Mouse (Mus musculus): ENCODE results near the gene Pomgnt1. TPM values are rescaled to one million over a fixed set of nuclear protein-coding genes. Genes with fewer than 3 reads are reported as not detected.

The Pomgnt1 gene
- polyA plus RNA-seq (2012; rRNA removed) (7.5 and 8.8 TPM in 2 replicates), polyA plus RNA-seq (2014; fragmentation: Nextera tagmentation; extraction: Ambion mirVana) (10.3 and 10.7 TPM in 2 replicates)

DNA sequence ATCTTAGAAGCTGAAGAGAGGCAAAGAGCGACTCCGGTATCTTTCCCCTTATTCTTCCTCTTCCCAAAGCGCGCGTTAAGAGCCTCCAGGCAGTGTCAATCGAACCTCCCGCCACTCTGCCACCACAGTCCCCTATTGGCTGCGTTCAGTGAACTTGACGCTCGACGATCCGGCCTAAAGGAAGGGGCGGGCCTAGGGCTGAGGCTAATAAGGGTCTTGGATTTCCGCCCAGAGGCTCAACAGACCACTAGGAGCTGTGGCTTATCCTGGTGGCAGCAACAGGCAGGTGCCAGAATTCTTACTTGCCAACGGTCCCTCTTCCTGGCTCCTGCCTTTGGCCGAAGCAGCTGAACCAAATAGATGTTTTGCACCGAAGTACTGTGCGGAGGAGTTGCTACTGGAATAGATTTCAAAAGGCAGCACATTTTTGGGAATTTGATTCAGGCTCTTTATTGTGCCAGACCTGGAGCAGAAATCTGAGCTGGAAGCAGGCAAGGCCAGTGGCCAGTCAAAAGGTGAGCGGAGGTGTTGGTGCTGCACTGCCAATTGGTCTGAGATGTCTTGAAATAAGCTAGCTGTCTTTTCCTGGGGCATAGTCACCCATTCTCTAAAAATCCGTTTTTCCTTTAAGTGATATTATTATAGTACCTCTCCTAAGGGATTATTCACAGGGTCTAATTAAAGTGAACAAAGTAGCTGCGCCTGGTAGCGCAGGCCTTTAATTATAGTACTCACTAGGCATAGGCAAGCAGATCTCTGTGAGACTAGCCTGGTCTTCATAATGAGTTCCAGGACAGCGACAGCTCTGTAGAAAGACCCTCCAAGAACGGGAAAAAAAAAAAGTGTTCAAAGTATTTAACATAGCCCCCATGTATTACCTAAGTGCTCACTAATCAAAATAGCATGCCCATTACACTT lies at the start of gene Pomgnt1, which contains the start of gene Rad54l:
Gene Pomgnt1 (plus strand): TSS at position 239 of the 918 bp plus-strand sequence.
Gene Rad54l (minus strand): TSS at position 89 of the 918 bp plus-strand sequence.
- DNase-seq (ENCODE audit: low read depth in 3 of 3, low spot score in 3 of 3) (peak; percentile 86 to 89 (median 87)), ATAC-seq (ENCODE audit: insufficient read depth) (peak; percentile 97)
- H3K4me3 ChIP-seq (ENCODE audit: insufficient read depth in 1 of 2, low read depth in 2 of 2, low read length in 2 of 2), result peak within 1 kb of the TSS; percentile 80 to 99
- WGBS (ENCODE audit: insufficient replicate concordance), result 5% methylated on average over 24 of the region's 24 CpGs
- peaks cover 8 to 18% of the 10 kb centered on the region in 2 experiments for H3K4me1 ChIP-seq (replicated peaks; ENCODE audit: control insufficient read depth in 2 of 2, insufficient read depth in 2 of 2, low read length in 1 of 2)
- no peaks in the 10 kb centered on the region for H3K9me3 ChIP-seq (ENCODE audit: control insufficient read depth, low read length)
- H3K36me3 ChIP-seq (replicated peaks; ENCODE audit: control insufficient read depth, insufficient read depth, low read depth), result no peaks in the 10 kb centered on the region; the same call in 1 of the 2 replicates
- H3K27ac ChIP-seq, result peak within 1 kb of the TSS; percentile 34
- H3K4me2 ChIP-seq (ENCODE audit: low read depth), result peak within 1 kb of the TSS; percentile 86
- TF ChIP-seq CTCF (IDR thresholded peaks at IDR 0.05; ENCODE audit: low read depth), result peak; percentile 66
- TF ChIP-seq EP300 (IDR thresholded peaks at IDR 0.05; ENCODE audit: low read depth), result no peak
- peak within 1 kb of the TSS; percentile 85 for H3K9ac ChIP-seq (replicated peaks)
- no peaks in the 10 kb centered on the region for H3K27me3 ChIP-seq (ENCODE audit: control insufficient read depth, insufficient read depth, low read length)

DNA sequence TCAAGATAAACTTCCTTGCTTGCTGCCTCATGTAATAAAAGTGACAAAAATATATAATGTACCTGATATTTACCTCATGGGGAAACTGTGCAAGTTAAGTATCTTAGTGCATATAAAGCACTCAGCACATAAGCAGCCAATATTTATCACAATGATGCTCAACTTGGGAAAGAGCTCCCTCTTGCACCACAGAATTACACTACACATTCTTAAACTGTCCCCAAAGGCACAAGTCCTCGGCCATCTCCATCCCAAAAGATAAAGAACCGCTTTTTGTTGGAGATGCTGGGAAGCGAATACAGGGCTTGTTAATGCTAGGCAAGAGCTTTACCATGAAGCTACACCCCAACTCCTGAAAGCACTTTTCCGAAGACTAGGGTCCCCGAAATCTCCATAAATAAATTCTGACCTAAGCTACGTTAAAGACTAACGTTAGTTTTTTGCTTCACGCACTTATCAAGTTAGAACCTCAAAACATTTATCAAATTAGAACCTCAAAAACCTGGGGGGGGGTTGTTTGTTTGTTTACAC lies 49.4 kb upstream of the Pomgnt1 start:
- Histone ChIP-seq H3K9ac (replicated peaks) (peak overlapping the region; percentile 98), H3K36me3 (replicated peaks; ENCODE audit: control insufficient read depth, insufficient read depth, low read depth) (peaks cover 11% of the 10 kb centered on the region), H3K4me1 (replicated peaks; ENCODE audit: control insufficient read depth in 2 of 2, insufficient read depth in 2 of 2, low read length in 1 of 2) (peaks cover 20 to 21% of the 10 kb centered on the region in 2 experiments), H3K27ac (peak overlapping the region; percentile 61), H3K4me2 (ENCODE audit: low read depth) (peak overlapping the region; percentile 94), H3K27me3 (ENCODE audit: control insufficient read depth, insufficient read depth, low read length) (no peaks in the 10 kb centered on the region), H3K9me3 (ENCODE audit: control insufficient read depth, low read length) (no peaks in the 10 kb centered on the region), H3K4me3 (ENCODE audit: insufficient read depth in 1 of 2, low read depth in 2 of 2, low read length in 2 of 2) (peak overlapping the region; percentile 84 to 96)
- ATAC-seq (ENCODE audit: insufficient read depth) (no peak), DNase-seq (ENCODE audit: low read depth in 3 of 3, low spot score in 3 of 3) (peak in 1 of 3 experiments; percentile 59)
- under 1% methylated on average over 8 of the region's 8 CpGs for WGBS (ENCODE audit: insufficient replicate concordance)
- peak; percentile 54 for TF ChIP-seq CTCF (IDR thresholded peaks at IDR 0.05; ENCODE audit: low read depth)
- no peak for TF ChIP-seq EP300 (IDR thresholded peaks at IDR 0.05; ENCODE audit: low read depth)

DNA sequence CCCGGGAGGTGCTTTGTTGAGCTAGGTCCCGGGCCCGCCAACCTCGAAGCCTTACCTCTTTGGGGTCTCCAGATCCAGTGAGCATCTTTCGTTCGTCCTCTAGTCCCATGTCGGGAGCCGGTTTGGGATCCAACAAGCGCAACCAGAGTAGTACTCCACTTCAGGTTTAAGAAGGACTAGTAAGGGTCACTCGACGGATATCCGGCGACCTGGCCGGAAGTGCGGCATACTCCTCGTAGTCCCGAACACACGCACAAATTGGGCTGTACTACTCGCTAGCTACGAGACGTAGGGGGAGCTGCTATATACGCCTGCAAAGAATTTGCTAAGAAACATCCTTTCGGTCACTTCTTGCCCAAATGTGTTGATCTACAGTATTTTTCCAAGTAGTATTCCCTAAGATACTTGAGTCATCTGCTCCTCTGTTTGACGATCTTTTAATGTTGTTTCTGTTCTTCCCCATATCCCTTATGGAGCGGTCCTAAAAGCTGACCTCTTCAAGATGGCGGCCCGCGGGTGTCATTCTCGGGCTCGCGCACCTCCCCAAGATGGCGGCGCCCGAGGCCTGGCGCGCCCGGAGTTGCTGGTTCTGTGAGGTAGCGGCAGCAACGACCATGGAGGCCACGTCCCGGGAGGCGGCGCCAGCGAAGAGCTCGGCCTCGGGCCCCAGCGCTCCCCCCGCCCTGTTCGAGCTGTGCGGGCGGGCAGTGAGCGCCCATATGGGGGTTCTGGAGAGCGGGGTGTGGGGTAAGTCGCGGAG lies 48.6 kb upstream of the Pomgnt1 start, which contains the start of the genes Uqcrh and Lrrc41:
Gene Uqcrh (minus strand): TSS at position 211 of the 760 bp plus-strand sequence.
Gene Lrrc41 (plus strand): TSS at position 409 of the 760 bp plus-strand sequence.
- H3K36me3 ChIP-seq (replicated peaks; ENCODE audit: control insufficient read depth, insufficient read depth, low read depth), result peaks cover 10% of the 10 kb centered on the region
- no peaks in the 10 kb centered on the region for H3K27me3 ChIP-seq (ENCODE audit: control insufficient read depth, insufficient read depth, low read length)
- H3K27ac ChIP-seq, result peak within 1 kb of the TSS; percentile 75
- no peaks in the 10 kb centered on the region for H3K9me3 ChIP-seq (ENCODE audit: control insufficient read depth, low read length)
- peak within 1 kb of the TSS; percentile 98 for H3K9ac ChIP-seq (replicated peaks)
- peak; percentile 92 to 94 (median 92) for DNase-seq (ENCODE audit: low read depth in 3 of 3, low spot score in 3 of 3)
- peak within 1 kb of the TSS; percentile 94 for H3K4me2 ChIP-seq (ENCODE audit: low read depth)
- peaks cover 20 to 21% of the 10 kb centered on the region in 2 experiments for H3K4me1 ChIP-seq (replicated peaks; ENCODE audit: control insufficient read depth in 2 of 2, insufficient read depth in 2 of 2, low read length in 1 of 2)
- ATAC-seq (ENCODE audit: insufficient read depth), result peak; percentile 89
- peak; percentile 60 for TF ChIP-seq EP300 (IDR thresholded peaks at IDR 0.05; ENCODE audit: low read depth)
- peak; percentile 24; the same call in 1 of the 2 replicates for TF ChIP-seq CTCF (IDR thresholded peaks at IDR 0.05; ENCODE audit: low read depth)
- peak within 1 kb of the TSS; percentile 84 to 96 for H3K4me3 ChIP-seq (ENCODE audit: insufficient read depth in 1 of 2, low read depth in 2 of 2, low read length in 2 of 2)
- under 1% methylated on average over 55 of the region's 55 CpGs for WGBS (ENCODE audit: insufficient replicate concordance)

DNA sequence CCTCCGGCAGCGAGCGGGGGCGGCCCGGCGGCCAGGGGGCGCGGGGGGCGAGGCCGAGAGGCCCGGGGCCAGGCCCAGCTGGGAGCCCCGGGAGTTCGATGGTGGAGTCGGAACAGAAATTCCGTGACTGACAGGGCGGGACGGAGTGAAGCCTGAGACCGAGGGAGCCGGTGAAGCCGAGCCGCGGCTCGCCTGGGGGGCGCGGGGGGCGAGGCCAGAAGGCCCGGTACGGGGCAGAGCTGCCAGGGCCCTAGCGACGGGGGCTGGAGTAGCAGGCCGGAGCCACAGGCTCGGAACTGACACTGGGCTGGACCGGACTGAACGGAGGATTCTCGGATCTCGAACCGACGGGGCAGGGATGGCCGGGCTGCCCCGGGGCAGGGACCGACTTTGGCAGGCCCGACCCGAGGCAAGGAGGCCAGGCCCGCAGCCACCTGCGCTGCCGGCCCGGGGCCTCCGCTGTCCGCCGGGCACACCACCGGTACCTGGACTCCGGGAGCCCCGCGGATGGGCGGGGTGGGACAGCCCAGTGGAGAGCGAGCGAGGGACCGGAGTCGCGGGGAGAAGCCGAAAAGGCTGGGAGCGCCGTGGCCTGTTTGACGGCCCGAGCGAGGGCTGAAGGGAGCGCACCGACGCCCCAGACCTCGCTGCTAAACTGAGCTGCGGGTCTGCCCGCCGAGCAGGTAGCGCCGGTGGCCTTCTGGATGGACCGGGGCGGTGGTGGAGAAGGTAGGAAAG lies 47.8 kb upstream of the Pomgnt1 start:
- Histone ChIP-seq H3K27me3 (ENCODE audit: control insufficient read depth, insufficient read depth, low read length) (no peaks in the 10 kb centered on the region), H3K36me3 (replicated peaks; ENCODE audit: control insufficient read depth, insufficient read depth, low read depth) (peaks cover 11% of the 10 kb centered on the region), H3K27ac (peak overlapping the region; percentile 75), H3K4me1 (replicated peaks; ENCODE audit: control insufficient read depth in 2 of 2, insufficient read depth in 2 of 2, low read length in 1 of 2) (peaks cover 20 to 21% of the 10 kb centered on the region in 2 experiments), H3K4me3 (ENCODE audit: insufficient read depth in 1 of 2, low read depth in 2 of 2, low read length in 2 of 2) (peak overlapping the region; percentile 77 to 84), H3K9ac (replicated peaks) (peak overlapping the region; percentile 98), H3K9me3 (ENCODE audit: control insufficient read depth, low read length) (no peaks in the 10 kb centered on the region), H3K4me2 (ENCODE audit: low read depth) (peak overlapping the region; percentile 94)
- DNase-seq (ENCODE audit: low read depth in 3 of 3, low spot score in 3 of 3), result peak in 1 of 3 experiments; percentile 38
- ATAC-seq (ENCODE audit: insufficient read depth), result peak; percentile 52
- WGBS (ENCODE audit: insufficient replicate concordance), result under 1% methylated on average over 77 of the region's 77 CpGs
- no peak for TF ChIP-seq EP300 (IDR thresholded peaks at IDR 0.05; ENCODE audit: low read depth)
- peak; percentile 36; the same call in 1 of the 2 replicates for TF ChIP-seq CTCF (IDR thresholded peaks at IDR 0.05; ENCODE audit: low read depth)
